Mouse (Mus musculus) heart, adult 2 months (tissue): ENCODE measurements around the gene Hpse. TPM values are rescaled to one million over a fixed set of nuclear protein-coding genes. Genes with fewer than 3 reads are reported as not detected.

Experiments used
- DNase-seq, 2 experiments: peaks; one replicate each; pipeline ENCODE4 v3.0.0; 2021
- H3K27ac ChIP-seq: fragments of 200-600 bp; 2 replicates; pipeline ENCODE4 v1.8.1; 2022
- H3K27me3 ChIP-seq: fragments of 200-500 bp; 2 replicates; pipeline ENCODE4 v1.6.1; 2012; ENCODE audit warnings: mild to moderate bottlenecking, low read length, inconsistent platforms, mixed read lengths; ENCODE audit not compliant: control insufficient read depth, insufficient read depth
- H3K36me3 ChIP-seq: fragments of 200-500 bp; 2 replicates; pipeline ENCODE4 v1.6.1; 2012; ENCODE audit warnings: low read length, inconsistent platforms; ENCODE audit not compliant: control insufficient read depth, insufficient read depth
- H3K4me1 ChIP-seq: fragments of 200-500 bp; 2 replicates; pipeline ENCODE4 v1.6.1; 2011; ENCODE audit warnings: low read length; ENCODE audit not compliant: control insufficient read depth, insufficient read depth
- H3K4me3 ChIP-seq: fragments of 200-600 bp; 2 replicates; pipeline ENCODE4 v1.8.1; 2022
- H3K79me2 ChIP-seq: fragments of 200-500 bp; replicated peaks from 2 replicates; pipeline ENCODE4 v1.6.1; 2012; ENCODE audit warnings: mild to moderate bottlenecking, inconsistent platforms, low read length, moderate library complexity, mixed read lengths; ENCODE audit not compliant: control insufficient read depth, insufficient read depth
- H3K9ac ChIP-seq: fragments of 200-500 bp; 2 replicates; pipeline ENCODE4 v1.6.1; 2012; ENCODE audit warnings: low read depth, mild to moderate bottlenecking, control low read depth, inconsistent platforms, low read length, mixed read lengths
- CTCF ChIP-seq: fragments of 200-600 bp; IDR thresholded peaks from 2 replicates; pipeline ENCODE4 v1.8.1; 2022; ENCODE audit warnings: antibody characterized with exemption, mild to moderate bottlenecking, moderate library complexity
- EP300 ChIP-seq: fragments of 200-500 bp; IDR thresholded peaks from 2 replicates; pipeline ENCODE4 v1.6.1; 2011; ENCODE audit warnings: low read depth, low read length, control low read depth; ENCODE audit not compliant: insufficient read depth
- POLR2A ChIP-seq: fragments of 200-500 bp; IDR thresholded peaks from 2 replicates; pipeline ENCODE4 v1.6.1; 2011; ENCODE audit warnings: mild to moderate bottlenecking, low read depth, low read length, control low read depth; ENCODE audit not compliant: insufficient read depth
- WGBS: fragments of 180-500 bp; shearing (Covaris S2); methylation state at CpG from one replicate; pipeline ENCODE4 v1.1.7; 2018; 5-methylcytosine and 5-hydroxymethylcytosine counted together
- intact Hi-C: fragments of 180-260 bp; cut with DNase I; formaldehyde crosslinking; loops from one replicate; pipeline ENCODE4 v1.15.1; 2025
- polyA plus RNA-seq: library from polyadenylated mRNA; depleted of rRNA; stranded (reverse); fragments of >200 nt; gene quantifications from 2 replicates; pipeline ENCODE4 v1.2.3, GENCODE M21; 2012
- total RNA-seq, 2 experiments: library from RNA; stranded (reverse); gene quantifications; 2 replicates each; pipeline ENCODE4 v1.2.3; 2021

Hpse gene
- total and polyA plus RNA-seq, 3 experiments: 1.0 to 2.3 (median 1.2) TPM

DNA sequence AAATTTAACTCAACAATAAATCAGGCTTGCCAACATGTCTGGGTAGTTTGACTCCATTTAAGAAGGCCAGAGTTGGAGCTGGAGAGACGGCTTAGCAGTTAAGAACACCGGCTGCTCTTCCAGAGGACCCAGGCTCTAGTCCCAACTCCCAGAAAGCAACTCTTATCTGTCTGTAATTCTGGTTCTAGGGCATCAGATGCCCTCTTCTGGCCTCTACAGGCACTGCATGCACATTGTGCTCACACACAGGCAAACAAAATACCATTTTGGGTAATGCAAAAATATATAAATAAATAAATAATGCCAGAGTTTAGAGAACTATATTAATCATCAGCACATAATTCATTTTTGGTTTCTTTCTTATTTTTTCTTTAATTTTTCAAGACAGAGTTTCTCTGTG lies 15.2 kb downstream of the Hpse start:
- Histone ChIP-seq H3K36me3 (no peaks in the 10 kb centered on the region), H3K27me3 (no peaks in the 10 kb centered on the region), H3K79me2 (no peaks in the 10 kb centered on the region), H3K4me3 (no peak overlapping the region), H3K4me1 (no peaks in the 10 kb centered on the region), H3K9ac (no peak overlapping the region), H3K27ac (no peak overlapping the region)
- DNase-seq: no peak
- intact Hi-C loops: no loop called here
- 92% methylated on average over 2 of the region's 2 CpGs for WGBS
- TF ChIP-seq POLR2A (no peak), EP300 (no peak), CTCF (peak; percentile 26; the same call in 1 of the 2 replicates)

DNA sequence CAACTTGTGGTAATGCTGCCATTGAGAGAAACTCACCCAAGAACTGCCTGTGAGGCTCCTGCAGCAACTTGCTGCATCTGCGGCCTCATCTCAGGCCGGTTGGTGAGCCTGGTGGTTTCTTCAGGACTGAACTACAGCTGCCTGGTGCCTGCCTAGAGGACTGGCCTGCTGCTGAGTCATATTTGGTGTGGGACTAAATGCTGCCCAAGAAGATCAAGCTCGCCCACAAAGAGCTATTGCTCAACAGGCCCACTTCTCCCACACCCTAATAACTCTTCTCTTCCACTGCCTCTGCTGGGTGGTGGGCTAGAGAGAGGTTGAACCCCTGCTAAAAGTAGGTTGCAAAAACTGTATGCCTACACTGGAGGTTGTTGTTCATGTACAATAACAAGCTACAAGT lies 17.2 kb downstream of the Hpse start:
- no peak overlapping the region for H3K4me3 ChIP-seq
- intact Hi-C loops: no loop called here
- 85% methylated on average over 3 of the region's 3 CpGs for WGBS

DNA sequence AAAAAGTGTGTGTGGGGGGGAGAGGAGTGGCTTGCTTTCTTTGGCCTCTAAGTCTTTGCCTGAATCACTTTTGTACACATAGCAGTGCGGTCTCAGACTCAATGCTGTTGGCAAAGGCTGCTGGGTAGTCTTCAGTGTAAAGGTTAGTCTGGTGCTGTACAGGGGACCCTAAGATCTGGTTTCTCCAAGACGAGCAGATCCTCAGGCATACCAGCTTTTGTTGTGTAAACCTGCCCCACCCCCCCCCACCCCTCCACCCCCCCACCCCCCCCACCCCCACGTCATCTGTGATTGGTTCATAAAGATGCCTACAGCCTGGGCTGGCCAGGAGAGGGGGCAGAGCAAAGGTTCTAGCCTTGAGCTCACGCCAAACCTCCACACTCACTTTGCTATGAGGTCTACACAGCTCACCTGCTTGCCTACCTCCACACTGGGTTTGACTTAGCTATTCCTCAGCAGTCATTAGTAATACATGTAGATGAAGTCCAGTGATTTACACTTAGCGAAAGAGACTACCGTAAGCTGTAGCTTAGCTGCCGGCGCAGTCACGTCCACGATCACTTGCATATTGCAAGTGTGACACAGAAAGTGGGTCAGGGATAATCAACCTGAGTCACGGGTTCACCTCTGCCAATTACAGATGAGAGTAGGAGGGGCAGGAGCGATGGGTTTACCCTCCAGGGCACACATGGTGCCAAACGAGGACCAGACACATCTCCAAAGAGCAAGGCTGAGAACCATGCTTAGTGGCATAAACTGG lies 18.5 kb downstream of the Hpse start:
- 81% methylated on average over 13 of the region's 13 CpGs for WGBS
- intact Hi-C loops: no loop called here
- no peak for TF ChIP-seq POLR2A
- no peak for TF ChIP-seq CTCF
- TF ChIP-seq EP300: no peak
- H3K79me2 ChIP-seq: no peaks in the 10 kb centered on the region
- H3K27ac ChIP-seq: no peak overlapping the region
- no peak overlapping the region for H3K4me3 ChIP-seq
- no peaks in the 10 kb centered on the region for H3K27me3 ChIP-seq
- no peaks in the 10 kb centered on the region for H3K4me1 ChIP-seq
- no peaks in the 10 kb centered on the region for H3K36me3 ChIP-seq
- DNase-seq: no peak
- no peak overlapping the region for H3K9ac ChIP-seq

More for the DNA sequence above, 17.2 kb downstream of the Hpse start:
- Histone ChIP-seq H3K4me1 (no peaks in the 10 kb centered on the region), H3K36me3 (no peaks in the 10 kb centered on the region), H3K27ac (no peak overlapping the region), H3K27me3 (no peaks in the 10 kb centered on the region), H3K9ac (no peak overlapping the region), H3K79me2 (no peaks in the 10 kb centered on the region)
- DNase-seq: no peak
- TF ChIP-seq EP300 (no peak), CTCF (no peak), POLR2A (no peak)

DNA sequence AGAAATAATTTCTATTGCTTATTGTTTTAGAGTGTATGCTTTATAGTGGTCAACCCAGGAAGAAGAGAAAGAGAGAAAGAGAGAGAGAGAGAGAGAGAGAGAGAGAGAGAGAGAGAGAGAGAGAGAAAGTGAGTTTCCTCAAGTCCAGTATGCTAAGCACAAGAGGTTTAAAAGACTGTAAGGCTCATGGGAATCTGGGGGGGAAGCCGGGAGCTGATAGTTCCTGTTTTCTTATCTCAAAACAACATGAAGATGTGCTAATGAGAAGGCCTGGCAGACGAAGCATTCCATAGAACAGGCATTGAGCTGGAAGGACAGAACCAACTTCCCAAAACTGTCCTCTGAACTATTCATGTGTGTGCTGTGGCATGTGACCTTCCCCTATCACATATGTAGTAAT lies 21.6 kb downstream of the Hpse start:
- Histone ChIP-seq H3K27me3 (no peaks in the 10 kb centered on the region), H3K36me3 (no peaks in the 10 kb centered on the region), H3K4me1 (no peaks in the 10 kb centered on the region), H3K27ac (no peak overlapping the region), H3K9ac (no peak overlapping the region), H3K79me2 (no peaks in the 10 kb centered on the region), H3K4me3 (no peak overlapping the region)
- intact Hi-C loops: no loop called here
- TF ChIP-seq EP300 (no peak), POLR2A (no peak), CTCF (no peak)
- 9% methylated on average over 2 of the region's 2 CpGs for WGBS
- no peak for DNase-seq

- TF ChIP-seq EP300 (no peak), CTCF (no peak), POLR2A (no peak)
- no peaks in the 10 kb centered on the region for H3K4me1 ChIP-seq
- H3K27me3 ChIP-seq: no peaks in the 10 kb centered on the region
- H3K27ac ChIP-seq: no peak overlapping the region
- DNase-seq: no peak
- no peaks in the 10 kb centered on the region for H3K79me2 ChIP-seq
- intact Hi-C loops: no loop called here
- H3K4me3 ChIP-seq: no peak overlapping the region
- H3K9ac ChIP-seq: no peak overlapping the region
- 65% methylated on average over 2 of the region's 2 CpGs for WGBS
- H3K36me3 ChIP-seq: no peaks in the 10 kb centered on the region
Observed at GRCm38 (mm10) chr5:100697398-100697797, 22.1 kb downstream of the Hpse start.

- TF ChIP-seq POLR2A (no peak), CTCF (no peak), EP300 (no peak)
- Histone ChIP-seq H3K4me1 (no peaks in the 10 kb centered on the region), H3K27ac (no peak overlapping the region), H3K27me3 (no peaks in the 10 kb centered on the region), H3K4me3 (no peak overlapping the region), H3K36me3 (no peaks in the 10 kb centered on the region), H3K9ac (no peak overlapping the region), H3K79me2 (no peaks in the 10 kb centered on the region)
- no peak for DNase-seq
- intact Hi-C loops: no loop called here
- WGBS: 65% methylated on average over 4 of the region's 4 CpGs
Observed at GRCm38 (mm10) chr5:100685631-100686030, 33.9 kb downstream of the Hpse start.
